In the genomic region with DNA sequence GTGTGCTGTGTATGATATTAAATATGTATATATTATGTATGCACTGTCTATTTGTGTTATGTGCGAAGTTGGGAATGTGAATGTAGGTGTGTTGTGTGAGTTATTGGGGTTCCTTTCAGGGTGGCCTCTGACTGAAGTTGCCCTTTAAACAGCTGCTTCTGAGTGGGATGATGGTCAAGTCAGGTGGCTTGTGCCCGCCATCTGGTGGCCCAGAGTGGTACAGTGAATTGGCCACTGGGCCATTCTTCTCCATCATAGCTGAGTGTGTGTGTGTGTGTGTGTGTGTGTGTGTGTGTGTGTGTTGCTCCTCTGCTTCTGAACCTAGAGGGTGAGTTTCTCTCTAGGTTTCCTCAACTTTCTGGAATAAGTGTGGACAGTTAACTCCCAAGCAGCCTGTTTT, we compare ENCODE assay signal across 9 mouse cellular contexts.
DNase-seq lines count a peak whose midpoint lies in the region; ATAC-seq lines count a peak whose summit lies in the region.
"Had no signal": no experiment of that assay in that cellular context is flagged by ENCODE, and none has a peak within 500 bp of the region (broad histone marks: within the 10 kb centered on the region; RNA-seq: fewer than 3 reads in every experiment).

No protein-coding gene starts in this region.

- WGBS in embryonic facial prominence, embryonic 11.5 days: 22% methylated on average over 2 of the region's 2 CpGs
- 12% methylated on average over 2 of the region's 2 CpGs for WGBS in heart, embryonic 10.5 days
- 21% methylated on average over 2 of the region's 2 CpGs for WGBS in liver, embryonic 15.5 days (ENCODE audit: insufficient replicate concordance)
- WGBS in neural tube, embryonic 14.5 days: 21% methylated on average over 2 of the region's 2 CpGs

- H3K9ac ChIP-seq in embryonic facial prominence, embryonic 11.5 days (replicated peaks; ENCODE audit: low read length): no peak overlapping the region
- no peak overlapping the region for H3K9ac ChIP-seq in liver, embryonic 15.5 days
- H3K9ac ChIP-seq in neural tube, embryonic 14.5 days (replicated peaks; ENCODE audit: low read depth, low read length): no peak overlapping the region

- no peaks in the 10 kb centered on the region for H3K4me1 ChIP-seq in embryonic facial prominence, embryonic 11.5 days (ENCODE audit: control insufficient read depth, insufficient read depth, low read length)
- H3K4me1 ChIP-seq in heart, embryonic 10.5 days: peaks cover 55% of the 10 kb centered on the region
- peaks cover 56% of the 10 kb centered on the region for H3K4me1 ChIP-seq in liver, embryonic 15.5 days (replicated peaks)
- no peaks in the 10 kb centered on the region for H3K4me1 ChIP-seq in neural tube, embryonic 14.5 days (ENCODE audit: control insufficient read depth, insufficient read depth, low read length)

- DNase-seq in CD4-positive helper T cell, adult 2 months (ENCODE audit: low read depth, low spot score): peak; percentile 20
- peak; percentile 25 for DNase-seq in adrenal gland, adult 8-10 months
- DNase-seq in embryonic facial prominence, embryonic 11.5 days (ENCODE audit: low spot score): peak; percentile 72
- DNase-seq in heart, embryonic 10.5 days (ENCODE audit: low spot score): peak; percentile 90
- peak; percentile 78 to 84 for DNase-seq in kidney, postnatal 25 days
- peak; percentile 25 to 67 for DNase-seq in urinary bladder, postnatal 36 days (ENCODE audit: low spot score in 2 of 2)

- H3K36me3 ChIP-seq in embryonic facial prominence, embryonic 11.5 days (replicated peaks; ENCODE audit: control insufficient read depth, insufficient read depth, low read depth, low read length): no peaks in the 10 kb centered on the region
- no peaks in the 10 kb centered on the region for H3K36me3 ChIP-seq in heart, embryonic 10.5 days
- no peaks in the 10 kb centered on the region for H3K36me3 ChIP-seq in liver, embryonic 15.5 days (replicated peaks)
- no peaks in the 10 kb centered on the region for H3K36me3 ChIP-seq in neural tube, embryonic 14.5 days (ENCODE audit: control insufficient read depth, insufficient read depth, low read length)

- no peak overlapping the region for H3K4me3 ChIP-seq in embryonic facial prominence, embryonic 11.5 days (ENCODE audit: low read depth, low read length)
- no peak overlapping the region for H3K4me3 ChIP-seq in heart, embryonic 10.5 days
- H3K4me3 ChIP-seq in liver, embryonic 15.5 days (replicated peaks): no peak overlapping the region
- H3K4me3 ChIP-seq in neural tube, embryonic 14.5 days (ENCODE audit: low read depth, low read length): no peak overlapping the region
- H3K4me3 ChIP-seq: erythroblast, embryonic 14.5 days had no signal

- no peak for ATAC-seq in embryonic facial prominence, embryonic 11.5 days (replicated peaks; ENCODE audit: insufficient number of reproducible peaks, low FRiP score, low TSS enrichment, low read depth)
- ATAC-seq in liver, embryonic 15.5 days (ENCODE audit: insufficient read depth): peak; percentile 53
- ATAC-seq in neural tube, embryonic 14.5 days (ENCODE audit: low read depth): peak; percentile 72

- H3K27me3 ChIP-seq in embryonic facial prominence, embryonic 11.5 days (ENCODE audit: control insufficient read depth, insufficient read depth, low read length): no peaks in the 10 kb centered on the region
- H3K27me3 ChIP-seq in heart, embryonic 10.5 days (ENCODE audit: insufficient read depth, poor library complexity, severe bottlenecking): no peaks in the 10 kb centered on the region
- H3K27me3 ChIP-seq in liver, embryonic 15.5 days: no peaks in the 10 kb centered on the region
- no peaks in the 10 kb centered on the region for H3K27me3 ChIP-seq in neural tube, embryonic 14.5 days (ENCODE audit: control insufficient read depth, insufficient read depth, low read length)

- H3K4me2 ChIP-seq in embryonic facial prominence, embryonic 11.5 days (ENCODE audit: low read depth, low read length): no peak overlapping the region
- no peak overlapping the region for H3K4me2 ChIP-seq in liver, embryonic 15.5 days
- no peak overlapping the region for H3K4me2 ChIP-seq in neural tube, embryonic 14.5 days (ENCODE audit: low read depth, low read length)

- no peaks in the 10 kb centered on the region for H3K9me3 ChIP-seq in embryonic facial prominence, embryonic 11.5 days (replicated peaks; ENCODE audit: control insufficient read depth, low read length)
- H3K9me3 ChIP-seq in heart, embryonic 10.5 days: no peaks in the 10 kb centered on the region
- no peaks in the 10 kb centered on the region for H3K9me3 ChIP-seq in liver, embryonic 15.5 days (replicated peaks)
- H3K9me3 ChIP-seq in neural tube, embryonic 14.5 days (ENCODE audit: control insufficient read depth, low read length): no peaks in the 10 kb centered on the region

- no peak overlapping the region for H3K27ac ChIP-seq in embryonic facial prominence, embryonic 11.5 days (replicated peaks; ENCODE audit: low read depth, low read length)
- no peak overlapping the region for H3K27ac ChIP-seq in heart, embryonic 10.5 days
- no peak overlapping the region for H3K27ac ChIP-seq in liver, embryonic 15.5 days (replicated peaks)
- H3K27ac ChIP-seq in neural tube, embryonic 14.5 days (ENCODE audit: low read depth, low read length): no peak overlapping the region

Comparison
In these comparisons a context has a peak if more than half of its experiments do, and no peak if none do; other contexts are left out.
1. DNase-seq: peak in every context shown above with its lines; median percentile 90 in heart, embryonic 10.5 days; 81 in kidney, postnatal 25 days; 72 in embryonic facial prominence, embryonic 11.5 days; 46 in urinary bladder, postnatal 36 days; 25 in adrenal gland, adult 8-10 months; 20 in CD4-positive helper T cell, adult 2 months.